Mouse (Mus musculus): ENCODE measurements around the gene Scyl2.

GRCm38 (mm10) chr10:89633736-89634426 is 52.2 kb downstream of the Scyl2 start:
- TF ChIP-seq CTCF (IDR thresholded peaks at IDR 0.05; ENCODE audit: borderline replicate concordance, insufficient read depth, low read length), result no peak
- no peak for TF ChIP-seq POLR2A (IDR thresholded peaks at IDR 0.05; ENCODE audit: low read depth, low read length)
